Mouse (Mus musculus) liver, embryonic 15.5 days (tissue): ENCODE measurements around the gene Gm20532. TPM values are rescaled to one million over a fixed set of nuclear protein-coding genes. Genes with fewer than 3 reads are reported as not detected.

ENCODE experiments used
- ATAC-seq: fragments of 200-750 bp; cut with Nextera tagmentation; 2 replicates; pipeline ENCODE4 v1.8.0; 2017; ENCODE audit warnings: moderate number of reproducible peaks, mild to moderate bottlenecking, moderate library complexity; ENCODE audit not compliant: insufficient read depth
- H3K27ac ChIP-seq: fragments of 300-500 bp; sonication (generic); replicated peaks from 2 replicates; pipeline ENCODE4 v1.5.1; 2015; ENCODE audit warnings: mild to moderate bottlenecking, inconsistent platforms
- H3K27me3 ChIP-seq: fragments of 300-500 bp; sonication (generic); 2 replicates; pipeline ENCODE4 v1.6.1; 2015; ENCODE audit warnings: mild to moderate bottlenecking, inconsistent platforms
- H3K36me3 ChIP-seq: fragments of 300-500 bp; sonication (generic); replicated peaks from 2 replicates; pipeline ENCODE4 v1.6.1; 2015; ENCODE audit warnings: moderate library complexity, mild to moderate bottlenecking, inconsistent platforms
- H3K4me1 ChIP-seq: fragments of 300-500 bp; sonication (generic); replicated peaks from 2 replicates; pipeline ENCODE4 v1.6.1; 2015; ENCODE audit warnings: inconsistent platforms
- H3K4me2 ChIP-seq: fragments of 300-500 bp; sonication (generic); 2 replicates; pipeline ENCODE4 v1.6.1; 2015; ENCODE audit warnings: moderate library complexity, mild to moderate bottlenecking, inconsistent platforms
- H3K4me3 ChIP-seq: fragments of 300-500 bp; sonication (generic); replicated peaks from 2 replicates; pipeline ENCODE4 v1.5.1; 2015; ENCODE audit warnings: mild to moderate bottlenecking, inconsistent platforms
- H3K9ac ChIP-seq: fragments of 300-500 bp; sonication (generic); 2 replicates; pipeline ENCODE4 v1.6.1; 2015; ENCODE audit warnings: moderate library complexity, mild to moderate bottlenecking, inconsistent platforms
- H3K9me3 ChIP-seq: fragments of 300-500 bp; sonication (generic); replicated peaks from 2 replicates; pipeline ENCODE4 v1.6.1; 2016; ENCODE audit warnings: inconsistent platforms
- WGBS: fragments of 180-500 bp; shearing (Covaris S2); methylation state at CpG from one replicate; pipeline ENCODE4 v1.1.7; 2015; ENCODE audit warnings: mixed read lengths; ENCODE audit not compliant: insufficient replicate concordance; 5-methylcytosine and 5-hydroxymethylcytosine counted together
- polyA plus RNA-seq: library from polyadenylated mRNA; unstranded; fragments of >200 nt; fragmentation: Nextera tagmentation; extraction: Ambion mirVana; gene quantifications from 2 replicates; pipeline ENCODE4 v1.2.1, GENCODE M21; 2015

Gene Gm20532
- polyA plus RNA-seq, 1 experiment from 2014 or later, result not detected

DNA sequence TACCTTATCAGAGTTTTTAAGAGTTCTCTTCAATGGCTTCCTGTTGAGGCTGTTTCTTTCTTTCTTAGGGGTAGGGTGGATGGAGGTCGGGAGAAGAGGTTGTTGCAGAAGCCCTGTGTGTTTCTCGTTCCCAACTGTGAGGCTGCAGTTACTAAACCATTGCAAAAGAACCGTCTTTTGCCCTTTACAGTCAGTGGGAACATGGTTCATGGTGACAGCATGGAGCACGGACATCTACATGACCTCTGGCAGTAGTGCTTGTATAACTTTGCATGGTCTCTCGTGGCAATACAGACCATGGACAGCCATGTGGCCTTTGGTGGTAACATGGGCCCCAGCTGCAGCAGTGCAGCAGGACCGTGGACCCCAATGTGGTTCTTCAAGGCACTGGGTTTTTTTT lies 30.9 kb downstream of the Gm20532 start:
- H3K36me3 ChIP-seq, result no peaks in the 10 kb centered on the region
- no peak overlapping the region for H3K27ac ChIP-seq
- no peaks in the 10 kb centered on the region for H3K4me1 ChIP-seq
- H3K9me3 ChIP-seq, result no peaks in the 10 kb centered on the region
- no peak overlapping the region for H3K9ac ChIP-seq
- ATAC-seq, result no peak
- WGBS, result 44% methylated on average over 6 of the region's 6 CpGs
- no peak overlapping the region for H3K4me2 ChIP-seq
- no peak overlapping the region for H3K4me3 ChIP-seq
- no peaks in the 10 kb centered on the region for H3K27me3 ChIP-seq

DNA sequence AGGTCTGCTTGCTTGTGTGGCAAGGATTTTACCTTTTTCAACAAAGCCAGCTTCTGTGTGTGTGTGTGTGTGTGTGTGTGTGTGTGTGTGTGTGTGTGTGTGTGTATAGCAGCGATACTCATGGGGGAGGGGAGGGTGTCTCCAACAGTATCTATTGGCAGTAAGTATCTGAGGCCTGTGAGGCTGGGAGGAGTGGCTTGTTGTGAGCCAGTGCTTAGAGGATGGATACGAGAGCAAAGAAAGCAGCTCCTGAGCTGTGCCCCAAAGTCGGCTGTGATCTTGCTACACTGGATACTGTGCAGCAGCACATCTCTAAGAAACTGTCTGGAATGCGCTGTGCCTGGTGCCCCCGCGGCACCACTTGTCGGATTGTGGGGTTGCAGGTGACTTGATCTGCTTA lies 31.5 kb downstream of the Gm20532 start:
- Histone ChIP-seq H3K27ac (no peak overlapping the region), H3K4me2 (no peak overlapping the region), H3K9me3 (no peaks in the 10 kb centered on the region), H3K9ac (no peak overlapping the region), H3K27me3 (no peaks in the 10 kb centered on the region), H3K36me3 (no peaks in the 10 kb centered on the region), H3K4me1 (no peaks in the 10 kb centered on the region), H3K4me3 (no peak overlapping the region)
- no peak for ATAC-seq
- WGBS, result 67% methylated on average over 7 of the region's 7 CpGs

DNA sequence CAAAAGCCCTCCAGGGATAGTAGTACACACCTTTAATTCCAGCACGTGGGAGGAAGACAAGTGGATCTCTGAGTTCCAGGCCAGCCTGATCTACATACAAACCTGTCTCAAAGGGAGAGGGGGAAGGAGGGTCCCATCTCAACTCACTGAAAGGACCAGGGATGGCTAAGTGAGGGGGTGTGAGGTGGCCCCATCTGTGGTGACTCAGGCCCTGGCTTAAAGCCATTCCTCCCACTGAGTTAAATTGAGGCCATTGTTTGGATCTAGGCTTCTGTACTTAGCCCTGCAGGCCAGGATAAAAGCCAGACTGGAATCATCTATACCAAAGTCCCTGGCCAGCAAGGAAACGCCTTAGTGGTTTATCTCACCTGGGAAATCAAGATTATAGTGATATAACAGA lies 34.8 kb downstream of the Gm20532 start:
- H3K4me2 ChIP-seq, result no peak overlapping the region
- H3K27ac ChIP-seq, result no peak overlapping the region
- H3K36me3 ChIP-seq, result no peaks in the 10 kb centered on the region
- no peak overlapping the region for H3K9ac ChIP-seq
- H3K27me3 ChIP-seq, result no peaks in the 10 kb centered on the region
- H3K4me3 ChIP-seq, result no peak overlapping the region
- ATAC-seq, result no peak
- no peaks in the 10 kb centered on the region for H3K9me3 ChIP-seq
- WGBS, result 31% methylated on average over 2 of the region's 2 CpGs
- H3K4me1 ChIP-seq, result no peaks in the 10 kb centered on the region

DNA sequence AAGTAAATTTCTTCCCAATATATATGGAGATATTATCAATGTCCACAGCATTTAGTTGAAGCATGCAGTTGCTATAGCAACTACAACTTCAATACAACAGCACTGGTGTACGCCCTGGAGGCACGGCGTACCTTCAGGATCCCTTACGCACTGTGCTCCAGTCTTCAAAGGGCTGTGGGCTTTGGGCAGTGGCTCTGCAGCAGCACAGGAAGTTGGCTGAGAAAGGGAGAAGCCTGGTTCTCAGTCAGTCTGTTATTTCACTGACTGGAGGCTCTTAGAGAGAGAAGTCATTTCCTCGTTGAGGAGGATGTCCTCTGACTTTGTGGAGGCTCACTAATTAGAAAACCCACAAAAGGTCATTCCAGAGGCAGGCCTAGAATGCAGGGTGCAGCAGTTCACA lies 36.5 kb downstream of the Gm20532 start:
- Histone ChIP-seq H3K27ac (no peak overlapping the region), H3K4me3 (no peak overlapping the region), H3K27me3 (peaks cover 15% of the 10 kb centered on the region), H3K4me2 (no peak overlapping the region), H3K9me3 (no peaks in the 10 kb centered on the region), H3K4me1 (no peaks in the 10 kb centered on the region; the same call in 1 of the 2 replicates), H3K36me3 (no peaks in the 10 kb centered on the region), H3K9ac (no peak overlapping the region)
- ATAC-seq, result no peak
- 33% methylated on average over 5 of the region's 5 CpGs for WGBS

DNA sequence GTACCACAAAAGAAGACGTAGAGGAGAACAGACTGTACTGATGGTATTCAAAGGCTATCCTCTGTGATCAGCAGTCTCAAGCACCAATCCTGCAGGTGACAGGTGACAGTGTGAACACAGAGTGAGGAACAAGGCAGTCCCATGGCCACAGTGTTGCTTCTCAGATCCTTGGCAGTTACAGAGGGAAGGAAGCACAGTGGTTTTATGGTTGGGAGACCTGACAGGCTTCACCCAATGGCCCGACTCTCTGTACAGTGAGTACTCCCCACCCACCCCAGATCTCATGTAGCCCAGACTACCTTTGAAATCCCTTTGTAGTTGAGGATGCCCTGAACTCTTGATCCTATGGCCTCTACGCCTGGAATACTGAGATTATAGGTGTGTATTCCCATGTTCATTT lies 39.0 kb downstream of the Gm20532 start:
- WGBS, result 43% methylated on average over 3 of the region's 3 CpGs
- H3K27ac ChIP-seq, result no peak overlapping the region
- H3K4me1 ChIP-seq, result no peaks in the 10 kb centered on the region; the same call in none of the 2 replicates
- H3K36me3 ChIP-seq, result no peaks in the 10 kb centered on the region
- H3K9me3 ChIP-seq, result no peaks in the 10 kb centered on the region
- H3K4me2 ChIP-seq, result no peak overlapping the region
- ATAC-seq, result no peak
- H3K27me3 ChIP-seq, result peaks cover 34% of the 10 kb centered on the region
- no peak overlapping the region for H3K4me3 ChIP-seq
- no peak overlapping the region for H3K9ac ChIP-seq

DNA sequence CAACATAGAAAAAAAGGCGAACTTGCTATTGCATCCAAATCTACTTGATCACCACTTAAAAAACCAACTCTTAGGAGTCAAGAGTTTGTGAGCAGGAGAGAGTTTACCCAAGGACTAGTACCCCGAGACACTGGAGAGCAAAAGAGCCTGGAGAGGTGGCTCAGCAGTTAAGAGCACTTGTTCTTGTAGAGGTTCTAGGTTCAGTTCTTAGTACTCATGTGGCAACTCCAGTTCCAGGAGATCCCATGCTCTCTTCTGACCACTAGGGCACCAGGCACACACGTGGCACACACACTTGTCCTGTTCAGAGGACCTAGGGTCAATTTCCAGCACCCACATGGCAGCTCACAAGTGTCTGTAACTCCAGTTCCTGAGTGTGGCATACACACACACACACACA lies 39.6 kb downstream of the Gm20532 start:
- Histone ChIP-seq H3K27ac (no peak overlapping the region), H3K36me3 (no peaks in the 10 kb centered on the region), H3K9ac (no peak overlapping the region), H3K4me2 (no peak overlapping the region), H3K4me1 (no peaks in the 10 kb centered on the region; the same call in none of the 2 replicates), H3K27me3 (peaks cover 34% of the 10 kb centered on the region), H3K4me3 (no peak overlapping the region), H3K9me3 (no peaks in the 10 kb centered on the region)
- 39% methylated on average over 3 of the region's 3 CpGs for WGBS
- no peak for ATAC-seq

DNA sequence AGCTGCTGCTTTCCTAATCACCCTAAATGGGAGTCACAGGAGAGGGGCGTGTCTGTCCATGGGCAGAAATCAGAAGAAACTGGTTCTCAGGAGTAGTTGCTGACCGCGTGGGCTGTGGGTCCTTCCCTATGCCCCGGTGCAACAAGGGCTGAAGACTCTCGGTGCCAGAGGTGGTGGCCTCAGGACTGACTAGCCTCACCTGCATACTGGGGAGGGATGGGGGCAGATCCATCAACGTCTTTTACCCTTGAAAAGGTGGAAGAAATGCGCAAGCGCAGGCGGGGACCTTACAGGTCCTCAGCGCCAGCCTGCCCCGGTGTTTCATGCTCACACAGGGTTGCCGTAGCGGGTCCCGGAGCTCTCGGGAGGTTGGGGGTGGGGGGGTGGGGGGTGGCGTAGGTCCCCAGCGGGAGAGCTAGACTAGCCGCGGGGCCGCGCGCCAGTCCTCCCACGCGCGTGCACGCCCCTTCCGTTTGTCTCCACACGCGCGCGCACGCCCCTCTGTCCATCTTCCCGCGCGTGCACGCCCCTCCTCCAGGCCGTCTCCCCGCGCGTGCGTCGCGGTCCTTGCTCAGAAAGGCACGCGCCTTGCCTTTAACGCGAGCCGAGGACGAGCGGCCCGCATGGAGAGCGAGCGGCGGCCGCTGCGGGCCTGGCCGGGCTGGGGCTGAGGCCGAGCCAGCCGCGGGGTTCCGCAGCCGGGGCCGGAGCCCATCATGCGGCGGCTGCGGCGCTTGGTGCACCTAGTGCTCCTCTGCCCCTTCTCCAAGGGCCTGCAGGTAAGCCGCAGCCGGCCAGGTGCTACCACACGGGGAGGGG lies 41.7 kb downstream of the Gm20532 start, which contains the start of gene Fam69b:
TSS of gene Fam69b (plus strand) at position 537 of the 819 bp plus-strand sequence.
- H3K4me1 ChIP-seq, result no peaks in the 10 kb centered on the region; the same call in none of the 2 replicates
- peak within 1 kb of the TSS; percentile 26; the same call in 1 of the 2 replicates for H3K9ac ChIP-seq
- peaks cover 34% of the 10 kb centered on the region for H3K27me3 ChIP-seq
- H3K36me3 ChIP-seq, result no peaks in the 10 kb centered on the region
- H3K4me2 ChIP-seq, result peak within 1 kb of the TSS; percentile 76
- no peaks in the 10 kb centered on the region for H3K9me3 ChIP-seq
- WGBS, result under 1% methylated on average over 61 of the region's 70 CpGs
- no peak within 1 kb of the TSS for H3K27ac ChIP-seq
- 0 out of 2 replicates have a peak, but pooled peaks have one; percentile 20 for ATAC-seq
- peak within 1 kb of the TSS; percentile 55 for H3K4me3 ChIP-seq

DNA sequence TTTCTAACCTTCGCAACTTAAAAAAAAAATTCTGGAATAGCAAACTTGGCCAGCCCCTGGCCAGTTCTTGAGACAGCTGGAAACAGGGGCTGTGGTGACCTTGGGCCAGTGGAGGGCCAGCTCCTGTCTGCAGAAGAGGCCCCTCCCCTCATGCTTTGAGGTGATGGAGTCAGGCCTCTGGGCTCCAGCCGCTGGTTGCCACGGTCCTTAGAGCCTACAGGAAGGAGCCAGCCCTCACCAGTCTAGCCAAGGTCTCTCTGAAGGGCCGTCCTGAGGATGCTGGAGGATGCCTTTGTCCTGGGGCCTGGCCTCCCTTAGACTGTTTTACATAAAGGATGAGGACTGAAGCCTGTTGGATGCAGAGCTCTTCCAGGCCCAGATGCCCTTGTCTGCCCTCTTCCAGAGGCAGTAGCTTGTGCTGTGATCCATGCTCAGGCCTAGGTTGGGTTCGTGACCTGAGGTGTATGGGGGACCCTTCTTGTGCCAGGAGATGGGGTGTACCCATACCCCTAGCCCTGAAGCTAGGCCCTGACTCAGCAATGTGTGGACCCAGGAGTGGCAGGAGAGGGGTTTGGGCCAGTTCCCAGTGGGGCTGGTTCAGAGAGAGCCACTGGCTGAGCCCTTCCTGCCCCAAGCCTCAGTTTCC lies 42.5 kb downstream of the Gm20532 start:
- H3K9me3 ChIP-seq, result no peaks in the 10 kb centered on the region
- WGBS, result 26% methylated on average over 5 of the region's 5 CpGs
- H3K4me2 ChIP-seq, result peak overlapping the region; percentile 76
- H3K9ac ChIP-seq, result no peak overlapping the region
- no peak for ATAC-seq
- peak overlapping the region; percentile 55 for H3K4me3 ChIP-seq
- H3K27ac ChIP-seq, result no peak overlapping the region
- H3K36me3 ChIP-seq, result no peaks in the 10 kb centered on the region
- H3K4me1 ChIP-seq, result no peaks in the 10 kb centered on the region; the same call in none of the 2 replicates
- peaks cover 34% of the 10 kb centered on the region for H3K27me3 ChIP-seq

DNA sequence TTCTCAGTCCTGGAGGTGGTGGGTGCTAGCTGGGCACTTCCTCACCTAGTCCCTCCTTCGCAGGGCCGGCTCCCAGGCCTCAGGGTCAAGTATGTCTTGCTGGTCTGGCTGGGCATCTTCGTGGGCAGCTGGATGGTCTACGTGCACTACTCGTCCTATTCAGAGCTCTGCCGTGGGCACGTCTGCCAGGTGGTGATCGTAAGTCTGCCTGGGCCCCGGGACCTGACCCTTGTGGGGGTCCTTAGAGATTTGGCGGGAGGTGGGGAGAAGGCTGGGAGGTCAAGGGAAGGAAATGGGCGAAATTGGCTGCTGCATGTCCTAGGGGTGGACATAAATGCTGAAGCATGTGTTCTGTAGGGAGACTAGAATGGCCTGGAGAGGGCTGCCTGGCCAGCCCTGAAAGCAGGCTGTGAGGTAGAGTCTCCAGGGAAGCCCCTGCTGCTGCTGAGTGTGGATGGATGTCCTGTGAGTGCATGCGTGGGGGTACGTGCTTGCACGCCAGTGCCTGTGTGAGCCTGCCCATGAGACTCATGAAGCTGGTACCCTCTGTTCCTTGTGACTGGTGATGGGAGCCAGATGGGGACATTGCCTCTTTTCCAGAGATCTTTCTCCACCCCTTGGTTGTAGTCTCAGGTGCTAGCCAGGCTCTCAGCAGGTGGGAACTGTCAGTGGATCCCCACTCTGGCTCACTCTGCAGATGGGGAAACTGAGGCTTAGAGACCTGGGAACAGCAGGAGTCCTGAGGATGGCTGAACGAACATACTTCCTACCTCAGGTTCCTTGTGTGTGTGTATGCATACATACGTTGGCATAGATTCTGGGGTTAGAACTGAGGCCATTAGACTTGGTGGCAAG lies 46.3 kb downstream of the Gm20532 start:
- Histone ChIP-seq H3K36me3 (peaks cover 36% of the 10 kb centered on the region), H3K9ac (no peak overlapping the region), H3K4me2 (no peak overlapping the region), H3K27ac (no peak overlapping the region), H3K4me3 (no peak overlapping the region), H3K4me1 (peaks cover 15% of the 10 kb centered on the region), H3K9me3 (no peaks in the 10 kb centered on the region), H3K27me3 (peaks cover 21% of the 10 kb centered on the region)
- no peak for ATAC-seq
- WGBS, result 70% methylated on average over 16 of the region's 16 CpGs

DNA sequence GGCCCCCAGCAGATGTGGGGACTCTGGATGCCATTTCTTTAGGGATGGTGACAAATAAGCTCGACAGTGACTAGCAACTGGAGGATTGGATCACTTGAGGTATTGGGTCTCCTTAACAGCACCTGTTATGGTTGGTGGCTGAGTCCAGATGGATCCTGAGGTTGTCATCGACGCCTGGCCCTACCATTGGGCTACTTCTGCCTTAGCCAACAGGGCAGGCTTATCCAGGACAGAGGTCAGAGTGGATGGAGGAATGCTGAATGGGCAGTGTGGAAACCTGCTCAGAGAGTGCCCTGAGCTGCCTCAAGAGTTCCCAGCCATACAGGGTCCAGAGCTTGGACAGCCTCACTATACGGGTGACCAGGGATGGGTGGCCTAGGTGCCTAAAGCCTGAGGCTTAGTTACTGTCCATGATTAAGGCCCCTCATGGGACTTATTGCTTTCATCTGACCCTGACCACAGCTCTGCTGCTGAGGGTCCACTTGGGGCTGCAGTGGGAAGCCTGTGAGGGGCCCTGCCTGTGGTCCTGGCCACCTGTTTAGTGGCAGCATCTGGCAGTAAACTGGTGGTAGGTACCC lies 47.6 kb downstream of the Gm20532 start:
- no peak for ATAC-seq
- Histone ChIP-seq H3K27ac (no peak overlapping the region), H3K27me3 (peaks cover 8% of the 10 kb centered on the region), H3K36me3 (peaks cover 46% of the 10 kb centered on the region), H3K9me3 (no peaks in the 10 kb centered on the region), H3K4me2 (no peak overlapping the region), H3K4me3 (no peak overlapping the region), H3K4me1 (peaks cover 28% of the 10 kb centered on the region), H3K9ac (no peak overlapping the region)
- 46% methylated on average over 4 of the region's 4 CpGs for WGBS
